Mouse (Mus musculus): ENCODE results near the gene Scgb1b10. TPM values are rescaled to one million over a fixed set of nuclear protein-coding genes. Genes with fewer than 3 reads are reported as not detected.
"Not testable (repeated sequence)": the region's sequence is repeated elsewhere in the genome, so short reads cannot be mapped to it uniquely, and the experiment has no call there.

The Scgb1b10 gene
- not detected for total RNA-seq (2021)

- DNase-seq; intact Hi-C loops (cut with DNase I): not testable (repeated sequence)
These were observed at the start of gene Scgb1b10 for GRCm38 (mm10) chr7:32100553-32100952. TSS of gene Scgb1b10 (plus strand) at chr7:32100853.

Other genes starting within 250 kb of the Scgb1b10 start
- gene Scgb2b11, start 110.3 kb downstream of the Scgb1b10 start, total RNA-seq (2021), result not detected
- not detected for gene Scgb1b11, start 122.0 kb downstream of the Scgb1b10 start, total RNA-seq (2021)
- gene Scgb2b12, start 226.4 kb downstream of the Scgb1b10 start, total RNA-seq (2021), result not detected
- gene Scgb1b12, start 233.3 kb downstream of the Scgb1b10 start, total RNA-seq (2021), result not detected

Data from heart, postnatal 36 days (tissue).